Mouse (Mus musculus) thymus, adult 2 months (tissue): ENCODE measurements around the gene Ctf2. TPM values are rescaled to one million over a fixed set of nuclear protein-coding genes. Genes with fewer than 3 reads are reported as not detected.
"Not testable (repeated sequence)": the region's sequence is repeated elsewhere in the genome, so short reads cannot be mapped to it uniquely, and the experiment has no call there.

Experiments
- DNase-seq: peaks from one replicate; pipeline ENCODE4 v3.0.0; 2021
- H3K27ac ChIP-seq: fragments of 200-500 bp; 2 replicates; pipeline ENCODE4 v1.5.1; 2012; ENCODE audit warnings: low read length, control low read depth; ENCODE audit not compliant: control insufficient read depth, insufficient read depth
- H3K27me3 ChIP-seq: fragments of 200-500 bp; 2 replicates; pipeline ENCODE4 v1.6.1; 2012; ENCODE audit warnings: mild to moderate bottlenecking, low read length, moderate library complexity, mixed read lengths; ENCODE audit not compliant: control insufficient read depth, insufficient read depth
- H3K36me3 ChIP-seq: fragments of 200-500 bp; 2 replicates; pipeline ENCODE4 v1.6.1; 2012; ENCODE audit warnings: mild to moderate bottlenecking, low read length, moderate library complexity; ENCODE audit not compliant: control insufficient read depth, insufficient read depth
- H3K4me1 ChIP-seq: fragments of 200-500 bp; replicated peaks from 2 replicates; pipeline ENCODE4 v1.6.1; 2012; ENCODE audit warnings: low read length; ENCODE audit not compliant: control insufficient read depth, insufficient read depth
- H3K4me3 ChIP-seq: fragments of 200-500 bp; 2 replicates; pipeline ENCODE4 v1.5.1; 2012; ENCODE audit warnings: mild to moderate bottlenecking, low read length, control low read depth, moderate library complexity; ENCODE audit not compliant: control insufficient read depth, insufficient read depth
- CTCF ChIP-seq: fragments of 200-500 bp; IDR thresholded peaks from 2 replicates; pipeline ENCODE4 v1.5.1; 2012; ENCODE audit warnings: mild to moderate bottlenecking, control low read depth, low read length, moderate library complexity, borderline replicate concordance; ENCODE audit not compliant: control insufficient read depth, poor library complexity, insufficient read depth; ENCODE audit errors: extremely low read depth
- POLR2A ChIP-seq: fragments of 200-500 bp; IDR thresholded peaks from 2 replicates; pipeline ENCODE4 v1.6.1; 2012; ENCODE audit warnings: mild to moderate bottlenecking, low read length, control low read depth, moderate library complexity; ENCODE audit not compliant: control insufficient read depth, poor library complexity, insufficient read depth; ENCODE audit errors: extremely low read depth
- WGBS: fragments of 180-500 bp; shearing (Covaris S2); methylation state at CpG from one replicate; pipeline ENCODE4 v1.1.7; 2018; 5-methylcytosine and 5-hydroxymethylcytosine counted together
- polyA plus RNA-seq: library from polyadenylated mRNA; depleted of rRNA; stranded (reverse); fragments of >200 nt; gene quantifications from 2 replicates; pipeline ENCODE4 v1.2.3, GENCODE M21; 2012

Ctf2 gene
- polyA plus RNA-seq, 1 experiment = not detected

GRCm38 (mm10) chr7:127704598-127704997 is 27.4 kb downstream of the Ctf2 start:
- Histone ChIP-seq H3K4me3 (no peak overlapping the region), H3K27me3 (no peaks in the 10 kb centered on the region), H3K36me3 (no peaks in the 10 kb centered on the region), H3K4me1 (peaks cover 15% of the 10 kb centered on the region), H3K27ac (no peak overlapping the region)
- WGBS = 95% methylated on average over 6 of the region's 6 CpGs
- no peak for DNase-seq
- TF ChIP-seq POLR2A (no peak), CTCF (no peak)

- Histone ChIP-seq H3K4me3 (no peak overlapping the region), H3K36me3 (no peaks in the 10 kb centered on the region), H3K4me1 (peaks cover 12% of the 10 kb centered on the region), H3K27me3 (no peaks in the 10 kb centered on the region), H3K27ac (no peak overlapping the region)
- 97% methylated on average over 8 of the region's 8 CpGs for WGBS
- TF ChIP-seq POLR2A (no peak), CTCF (no peak)
- DNase-seq = no peak
Observed at GRCm38 (mm10) chr7:127703561-127704178, 28.3 kb downstream of the Ctf2 start.

GRCm38 (mm10) chr7:127700712-127701331 is 31.1 kb downstream of the Ctf2 start:
- Histone ChIP-seq H3K36me3 (no peaks in the 10 kb centered on the region), H3K4me3 (no peak overlapping the region), H3K4me1 (no peaks in the 10 kb centered on the region; the same call in 1 of the 2 replicates), H3K27ac (no peak overlapping the region), H3K27me3 (no peaks in the 10 kb centered on the region)
- no peak for TF ChIP-seq POLR2A
- no peak for TF ChIP-seq CTCF
- DNase-seq = no peak
- 52% methylated on average over 3 of the region's 3 CpGs for WGBS

GRCm38 (mm10) chr7:127698986-127699385 is 33.0 kb downstream of the Ctf2 start:
- 90% methylated on average over 6 of the region's 6 CpGs for WGBS
- TF ChIP-seq CTCF = no peak
- no peak for TF ChIP-seq POLR2A
- Histone ChIP-seq H3K4me3 (no peak overlapping the region), H3K4me1 (no peaks in the 10 kb centered on the region), H3K27ac (no peak overlapping the region), H3K27me3 (no peaks in the 10 kb centered on the region), H3K36me3 (no peaks in the 10 kb centered on the region)
- no peak for DNase-seq

GRCm38 (mm10) chr7:127693730-127694129 is 38.2 kb downstream of the Ctf2 start:
- not testable (repeated sequence) for H3K4me1 ChIP-seq, H3K36me3 ChIP-seq, H3K4me3 ChIP-seq, H3K27me3 ChIP-seq, DNase-seq, H3K27ac ChIP-seq
- 94% methylated on average over 7 of the region's 7 CpGs for WGBS

- Histone ChIP-seq H3K27ac (no peak overlapping the region), H3K36me3 (no peaks in the 10 kb centered on the region), H3K27me3 (no peaks in the 10 kb centered on the region), H3K4me3 (no peak overlapping the region), H3K4me1 (no peaks in the 10 kb centered on the region)
- TF ChIP-seq CTCF (no peak), POLR2A (no peak)
- DNase-seq = no peak
- WGBS = 97% methylated on average over 8 of the region's 8 CpGs
Observed at GRCm38 (mm10) chr7:127693290-127693689, 38.7 kb downstream of the Ctf2 start.
